Mouse (Mus musculus) urinary bladder, postnatal 10 days (tissue): Measurements from ENCODE around the gene Grm8.

Source experiments
- DNase-seq: peaks from one replicate; pipeline ENCODE4 v3.0.0; 2022; ENCODE audit warnings: low spot score

Gene Grm8

DNA sequence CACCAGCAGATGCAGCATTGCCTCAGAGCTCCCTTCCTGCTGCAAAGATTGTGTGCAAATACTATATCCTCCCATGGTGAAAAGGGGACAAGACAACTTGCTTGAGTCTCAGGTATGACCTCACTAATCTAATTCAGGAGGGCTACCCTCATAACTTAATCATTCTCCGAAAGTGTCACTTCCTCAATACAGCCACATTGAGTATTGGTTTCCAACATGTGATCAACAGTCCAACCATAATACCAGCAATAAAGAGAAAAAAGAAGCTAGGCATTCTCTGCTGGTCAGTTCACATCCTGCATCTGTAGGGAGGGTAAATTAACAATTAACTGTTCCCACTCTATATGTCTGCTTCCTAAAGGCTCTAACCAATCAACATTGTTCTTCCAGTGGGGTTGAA, 94.2 kb downstream of the Grm8 start:
- no peak for DNase-seq

DNA sequence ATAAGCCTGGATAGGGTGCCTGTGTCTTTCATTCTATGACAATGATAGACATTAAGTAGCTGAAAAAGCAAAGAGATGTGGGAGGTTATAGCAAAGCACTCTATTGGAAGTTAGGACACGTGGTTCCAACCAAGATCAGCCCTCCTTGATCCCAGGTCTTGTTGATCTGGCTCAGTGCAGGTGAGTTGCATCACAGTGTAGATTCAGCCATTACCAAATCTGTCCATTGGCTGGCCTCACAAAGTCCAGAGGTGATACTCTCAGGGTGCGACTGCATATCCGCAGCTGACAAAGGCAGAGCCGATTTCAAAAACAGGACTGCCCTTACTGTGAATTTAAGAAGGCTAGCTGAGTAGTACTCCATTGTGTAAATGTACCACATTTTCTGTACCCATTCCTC, 103.0 kb downstream of the Grm8 start:
- DNase-seq = no peak

DNA sequence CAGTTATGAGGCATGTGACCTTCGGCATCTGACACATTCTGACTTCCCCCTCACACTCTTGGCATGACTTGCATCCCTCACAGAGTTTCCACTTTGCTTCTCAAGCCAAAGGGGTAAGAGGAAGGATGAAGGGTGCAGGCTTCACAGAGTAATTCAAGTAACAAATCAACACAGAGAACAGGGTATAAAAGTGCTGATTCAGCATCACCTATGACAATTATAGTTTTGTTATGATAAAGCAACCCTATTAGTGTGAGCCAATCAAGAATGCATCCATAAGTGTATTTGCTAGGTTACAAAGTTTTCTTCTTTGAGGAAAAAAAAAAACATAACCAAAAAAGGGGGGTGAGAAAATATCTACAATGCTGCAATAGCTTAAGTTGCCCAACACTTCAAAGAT, 117.3 kb downstream of the Grm8 start:
- no peak for DNase-seq

DNA sequence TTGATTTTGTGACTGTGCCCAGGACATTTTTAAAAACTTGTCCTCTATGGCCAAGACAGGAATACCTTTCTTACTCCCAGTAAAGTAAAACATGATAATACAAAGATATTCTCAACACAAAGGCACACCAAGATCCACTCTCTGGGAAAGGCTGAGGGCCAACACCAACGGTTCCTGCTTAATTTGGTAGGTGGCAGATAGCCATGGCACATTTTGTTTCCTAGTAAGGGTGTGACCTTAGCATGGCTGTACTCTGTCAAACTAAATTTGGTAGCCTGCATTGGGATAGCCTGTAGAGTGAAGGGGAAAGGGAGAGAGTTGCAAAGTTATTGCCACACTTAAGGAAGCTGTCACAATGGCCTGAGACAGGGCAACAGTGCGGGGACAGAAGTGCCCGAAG, 128.0 kb downstream of the Grm8 start:
- no peak for DNase-seq

DNA sequence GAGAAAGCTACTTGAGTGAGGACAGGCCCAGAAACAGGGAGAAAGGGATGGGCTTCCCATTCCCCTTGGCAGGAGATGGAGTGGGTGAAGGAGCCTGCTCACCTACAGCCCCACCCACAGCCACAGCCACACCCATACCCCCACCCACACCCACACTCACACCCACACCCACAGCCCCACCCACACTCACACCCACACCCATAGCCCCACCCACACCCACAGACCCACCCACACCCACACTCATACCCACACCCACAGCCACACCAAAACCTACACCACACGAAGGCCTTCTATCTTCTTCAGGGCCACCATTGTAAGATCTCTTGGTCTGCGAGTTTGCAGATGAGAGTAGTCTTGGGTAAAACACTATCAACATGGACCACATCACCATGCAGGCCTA, 137.7 kb downstream of the Grm8 start:
- DNase-seq = no peak

DNA sequence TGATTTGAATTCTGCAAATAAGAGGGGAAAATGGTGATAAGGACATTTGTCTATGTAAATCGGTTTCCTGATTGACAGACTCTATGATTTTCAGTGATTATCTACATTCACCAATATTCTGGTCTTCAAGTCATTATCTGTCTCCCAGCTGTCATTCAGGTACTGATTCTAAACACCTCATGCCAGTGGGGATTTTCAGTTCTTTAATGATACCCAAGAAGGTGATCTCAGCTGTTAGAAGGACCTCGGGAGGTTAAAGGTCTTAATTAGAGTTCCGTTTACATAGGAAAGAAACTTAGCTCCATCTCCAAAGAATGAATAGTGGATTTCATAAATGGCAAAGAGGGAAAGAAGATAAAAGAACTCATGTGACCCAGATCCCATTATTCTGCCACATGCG, 143.7 kb downstream of the Grm8 start:
- no peak for DNase-seq

DNA sequence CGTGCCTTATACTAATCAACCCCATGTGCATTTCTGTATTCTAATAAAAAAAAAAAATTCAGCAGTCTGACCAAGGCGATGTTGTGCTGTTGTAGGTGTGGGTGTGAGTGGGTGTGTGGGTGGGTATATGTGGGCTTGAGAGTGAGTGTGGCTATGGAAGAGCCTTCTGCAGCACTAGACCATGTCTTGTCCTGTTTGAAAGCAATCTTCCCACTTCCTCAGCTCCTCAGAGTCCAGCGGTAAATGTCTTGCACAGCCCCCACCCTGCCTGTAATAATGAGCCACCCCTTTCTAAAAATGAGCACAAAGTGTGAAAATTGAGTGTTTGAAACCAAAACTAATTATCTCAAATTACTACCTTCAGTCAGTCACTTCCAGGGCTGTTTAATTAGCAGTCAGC, 152.4 kb downstream of the Grm8 start:
- DNase-seq = no peak

DNA sequence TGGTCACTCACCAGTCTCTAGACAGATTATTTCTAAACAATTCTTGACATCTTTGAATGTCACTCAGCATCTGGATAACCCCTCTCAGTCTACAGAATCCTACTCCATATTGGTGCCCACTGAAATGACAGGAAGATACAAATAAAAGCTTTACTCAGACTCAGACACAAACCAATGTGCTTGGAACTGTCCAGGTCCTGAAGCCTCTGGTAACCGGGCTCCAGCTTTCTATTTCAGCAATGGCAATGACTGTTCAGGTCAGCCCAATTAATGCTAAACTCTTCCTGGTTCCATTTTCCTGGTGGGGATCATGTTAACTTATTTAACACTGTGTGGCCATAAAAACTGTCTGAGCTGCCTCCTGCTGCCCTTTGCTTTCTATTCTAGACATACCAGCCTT, 153.0 kb downstream of the Grm8 start:
- DNase-seq = no peak

DNA sequence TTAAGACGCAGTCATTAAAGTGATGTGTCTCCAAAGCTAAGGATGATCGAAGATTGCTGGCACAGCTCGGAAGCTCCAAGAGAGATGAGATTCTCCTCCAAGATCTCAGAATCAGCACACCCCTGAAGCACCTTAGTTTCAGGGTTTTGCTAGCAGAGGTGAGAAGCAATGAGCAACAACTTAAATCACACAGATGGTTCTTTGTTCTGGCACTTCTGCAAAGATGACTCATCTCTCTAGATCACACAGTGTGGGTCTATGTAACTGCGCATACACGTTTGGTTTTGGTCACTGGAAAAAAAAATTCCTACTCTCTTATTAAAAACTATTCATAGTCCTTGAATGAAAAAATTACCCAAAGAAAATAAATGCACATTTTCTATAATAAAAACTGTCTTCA, 157.6 kb downstream of the Grm8 start:
- no peak for DNase-seq

DNA sequence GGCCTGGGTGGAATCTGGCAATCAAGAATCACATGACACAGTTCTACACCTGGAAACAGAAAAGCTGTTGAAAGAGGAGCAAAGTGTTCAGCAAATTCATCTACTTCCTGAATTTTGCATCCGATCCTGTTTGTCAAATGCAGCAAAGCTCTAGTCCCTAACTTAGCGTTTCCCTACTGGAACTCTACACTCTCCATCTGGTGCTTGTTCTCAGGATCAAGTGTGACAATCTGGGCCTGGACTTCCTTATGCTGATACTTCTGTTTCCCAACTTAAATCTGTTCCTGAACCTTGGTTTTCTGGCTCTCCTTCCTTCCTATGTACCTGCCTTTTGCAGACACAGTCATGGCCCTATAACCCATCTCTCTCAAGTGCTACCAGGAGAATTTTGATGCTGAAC, 166.1 kb downstream of the Grm8 start:
- DNase-seq = no peak

DNA sequence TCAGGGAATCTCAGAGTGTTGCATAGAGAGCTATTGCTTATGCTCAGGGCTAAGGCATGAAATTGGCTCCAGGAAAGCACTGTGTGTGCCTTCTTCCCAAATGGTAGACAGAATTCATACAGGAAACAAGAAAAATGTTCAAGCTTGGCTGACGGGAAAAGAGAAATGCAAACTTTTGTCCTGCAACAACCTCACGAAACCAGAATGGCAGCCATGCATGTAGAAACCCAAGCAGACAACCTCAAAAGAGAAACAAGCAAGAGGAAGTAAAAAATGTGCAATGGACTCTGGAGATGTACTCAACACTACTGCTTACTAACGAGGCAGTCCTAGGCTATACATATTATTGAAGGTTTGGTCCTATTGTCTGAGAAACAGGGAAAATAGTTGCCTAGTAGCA, 167.9 kb downstream of the Grm8 start:
- DNase-seq = no peak

DNA sequence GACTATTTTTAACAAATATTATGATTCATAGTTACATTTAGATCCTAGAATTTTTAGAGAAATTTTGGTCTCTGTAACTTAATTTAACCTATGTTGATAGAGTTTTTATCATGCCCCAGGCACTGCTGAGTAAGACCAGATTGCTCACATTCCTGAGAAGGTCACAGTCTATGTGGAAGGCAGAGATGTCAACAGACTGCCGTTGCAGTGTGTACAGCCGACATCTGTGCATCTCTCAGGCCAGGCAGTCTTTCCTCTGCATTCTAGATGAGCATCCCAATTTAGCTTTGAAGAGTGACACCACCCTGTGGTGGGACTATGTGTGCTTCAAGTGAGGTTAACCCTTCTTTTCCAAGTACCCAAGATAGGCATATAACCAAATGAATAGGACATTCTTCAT, 169.7 kb downstream of the Grm8 start:
- no peak for DNase-seq

DNA sequence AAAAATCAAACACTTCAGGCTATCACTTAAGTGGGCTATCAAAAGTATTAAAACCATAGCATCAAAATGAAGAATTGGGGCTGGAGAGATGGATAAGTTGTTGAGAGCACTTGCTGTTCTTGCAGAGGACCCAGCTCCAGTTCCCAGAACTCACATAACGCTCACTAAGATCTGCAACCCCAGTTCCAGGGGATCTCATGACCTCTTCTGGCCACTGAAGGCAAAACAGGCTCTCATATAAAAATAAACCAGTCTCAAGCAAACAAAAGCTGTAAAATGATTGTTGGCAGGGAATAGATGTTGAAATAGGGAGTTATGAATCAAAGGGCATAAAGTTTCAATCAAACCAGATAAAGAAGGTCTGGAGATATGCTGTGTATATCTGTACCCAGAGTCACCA, 171.1 kb downstream of the Grm8 start:
- no peak for DNase-seq

DNA sequence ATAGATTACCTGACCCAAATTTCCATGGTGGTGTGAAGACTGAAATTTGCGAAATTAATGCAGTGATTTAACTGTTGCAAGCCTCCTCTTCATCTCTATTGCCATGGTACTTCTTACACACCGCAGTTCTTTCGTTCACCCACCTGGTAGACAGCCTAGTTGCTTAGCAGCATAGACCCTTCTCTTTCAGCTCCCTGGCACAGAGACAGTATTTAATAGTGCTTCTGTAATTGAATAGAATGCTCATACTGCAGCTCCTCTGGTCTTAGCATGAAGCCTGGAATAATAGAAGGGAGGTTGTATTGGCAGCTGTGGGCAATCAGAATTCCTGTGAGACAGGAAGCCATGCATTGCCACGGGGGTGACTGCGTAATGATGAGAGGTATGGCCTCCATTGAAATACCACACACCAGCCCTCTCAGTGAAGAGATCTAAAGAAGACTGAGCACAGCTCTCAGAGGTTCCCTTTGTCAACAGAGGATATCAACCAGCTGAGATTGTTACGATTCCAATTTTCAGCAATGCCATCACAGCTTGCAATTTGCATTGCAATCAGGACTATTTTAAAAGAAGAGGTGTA, 178.6 kb downstream of the Grm8 start:
- DNase-seq = no peak

DNA sequence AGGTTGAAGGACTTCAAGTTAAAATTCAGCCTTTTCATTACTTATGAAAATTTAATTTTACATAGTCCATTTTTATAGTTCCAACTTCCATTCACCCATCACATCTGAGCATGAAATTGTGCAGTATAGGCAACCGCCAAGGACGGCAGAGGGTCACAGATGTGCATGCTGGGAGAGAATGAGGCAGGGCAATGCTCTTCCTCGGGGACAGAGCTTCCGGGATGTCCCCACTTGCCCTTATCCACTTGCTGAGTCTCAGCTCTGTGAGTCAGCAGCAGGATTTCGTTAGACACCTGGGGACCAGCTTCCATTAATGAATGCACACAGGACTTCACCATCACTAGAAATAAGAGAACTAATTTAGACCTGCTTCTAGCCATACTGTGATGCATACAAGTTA, 183.5 kb downstream of the Grm8 start:
- no peak for DNase-seq

DNA sequence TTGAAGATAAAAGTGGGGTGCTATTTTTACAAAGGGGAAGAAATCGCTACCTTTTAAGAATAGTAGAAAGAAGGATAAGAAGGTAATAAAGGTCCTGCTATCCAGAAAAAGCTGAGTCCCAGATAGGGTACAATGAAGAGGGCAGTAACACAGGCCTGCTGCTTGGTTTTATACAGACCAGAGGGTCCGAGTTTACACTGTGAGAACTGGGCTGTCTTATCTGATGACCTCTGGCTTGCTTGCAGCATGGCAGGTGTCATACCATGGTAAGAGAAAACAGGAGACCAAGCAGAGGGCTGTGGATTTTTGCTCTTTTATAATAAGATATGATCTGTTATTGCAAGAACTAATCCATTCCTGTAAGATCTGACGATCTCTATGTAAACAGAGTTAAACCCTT, 206.9 kb downstream of the Grm8 start:
- no peak for DNase-seq

DNA sequence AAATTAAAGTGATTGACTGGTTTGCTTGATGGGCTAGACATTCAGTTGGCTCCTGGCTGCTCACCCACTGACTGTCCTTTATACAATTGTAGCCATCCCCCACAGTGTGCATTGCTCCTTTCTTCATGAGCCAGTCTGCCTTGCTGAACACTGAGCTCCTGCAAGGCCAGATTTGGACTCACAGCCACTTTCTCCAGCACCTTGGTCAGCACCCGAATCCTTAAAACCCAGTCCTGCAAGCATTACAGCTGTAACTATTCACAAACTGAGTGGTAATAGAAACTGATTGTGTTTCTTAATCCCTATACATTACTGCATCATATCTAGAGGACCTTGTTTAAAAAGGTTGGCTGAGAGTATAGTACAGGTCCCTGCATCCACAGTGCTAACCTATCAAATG, 221.7 kb downstream of the Grm8 start:
- DNase-seq = no peak

DNA sequence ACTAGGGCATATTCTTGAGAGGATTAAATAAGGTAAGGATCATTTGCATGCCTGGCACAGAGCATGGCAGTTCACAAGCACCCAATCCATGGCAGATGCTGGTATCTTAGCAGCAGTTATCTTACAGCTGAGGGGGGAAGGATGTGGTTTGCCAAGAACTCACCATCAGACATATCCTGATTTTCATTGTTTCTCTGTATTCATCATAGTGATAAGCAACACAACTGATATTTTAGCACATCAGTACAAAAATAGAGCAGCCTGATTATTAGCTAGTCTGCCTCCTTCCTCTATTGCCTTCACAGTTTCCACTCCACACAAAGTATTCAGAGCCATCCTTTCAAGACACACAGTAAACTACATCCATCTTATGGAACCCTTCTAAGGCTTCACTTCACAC, 230.6 kb downstream of the Grm8 start:
- no peak for DNase-seq

DNA sequence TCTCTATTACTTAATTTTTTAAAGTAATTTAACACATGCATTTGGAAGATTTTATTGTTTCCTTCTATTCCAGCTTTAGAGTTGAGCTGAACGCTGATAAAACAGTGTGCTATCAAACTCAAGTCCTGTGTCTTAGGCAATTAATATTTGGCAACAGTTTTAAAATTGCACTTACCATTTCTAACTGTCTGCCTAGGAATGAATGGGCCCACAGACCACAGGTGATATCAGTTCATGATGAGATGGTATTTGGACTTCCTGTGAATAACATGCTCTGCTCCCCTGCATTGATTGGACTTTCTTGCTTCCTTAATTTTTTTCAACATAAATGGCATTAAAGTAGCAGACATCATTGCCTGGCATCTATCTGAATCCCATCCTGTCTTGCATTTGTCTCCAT, 232.8 kb downstream of the Grm8 start:
- DNase-seq = no peak

DNA sequence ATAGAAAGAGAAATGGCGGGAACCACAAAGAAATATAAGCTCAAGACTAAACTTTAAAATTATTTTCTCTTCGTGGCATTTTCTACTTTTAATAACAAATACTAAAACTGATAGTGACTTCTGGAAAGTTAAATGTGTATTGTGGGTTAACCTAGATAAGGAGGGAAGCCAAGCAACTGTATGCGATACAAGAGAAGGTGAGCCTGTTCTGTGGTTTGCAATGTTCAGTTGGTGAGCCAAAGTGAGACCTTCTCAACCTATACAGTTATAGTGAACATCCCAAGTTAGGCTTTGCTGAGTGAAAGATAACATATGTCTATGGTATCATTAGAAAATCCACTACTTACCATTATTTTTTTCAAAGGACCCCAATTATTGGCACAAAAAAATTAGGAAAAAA, 233.6 kb downstream of the Grm8 start:
- DNase-seq = no peak

DNA sequence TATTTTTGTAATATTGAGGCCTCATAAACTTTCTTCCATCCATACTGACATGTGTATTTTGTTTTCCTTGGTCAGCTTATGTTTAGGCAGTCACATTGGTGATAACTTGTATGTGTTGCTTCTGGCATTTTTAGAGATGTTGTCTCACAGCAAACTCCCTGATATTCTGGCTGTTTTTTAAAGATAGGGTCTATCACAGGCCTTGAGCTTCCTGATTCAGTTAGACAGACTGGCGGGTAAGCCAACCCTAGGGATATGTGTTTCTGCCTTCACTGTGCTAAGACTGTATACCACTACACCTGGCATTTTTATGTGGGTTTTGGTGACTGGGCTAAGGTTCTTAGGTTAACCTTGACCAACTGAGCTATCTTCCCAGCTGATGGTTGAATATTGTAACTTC, 239.8 kb downstream of the Grm8 start:
- DNase-seq = no peak

DNA sequence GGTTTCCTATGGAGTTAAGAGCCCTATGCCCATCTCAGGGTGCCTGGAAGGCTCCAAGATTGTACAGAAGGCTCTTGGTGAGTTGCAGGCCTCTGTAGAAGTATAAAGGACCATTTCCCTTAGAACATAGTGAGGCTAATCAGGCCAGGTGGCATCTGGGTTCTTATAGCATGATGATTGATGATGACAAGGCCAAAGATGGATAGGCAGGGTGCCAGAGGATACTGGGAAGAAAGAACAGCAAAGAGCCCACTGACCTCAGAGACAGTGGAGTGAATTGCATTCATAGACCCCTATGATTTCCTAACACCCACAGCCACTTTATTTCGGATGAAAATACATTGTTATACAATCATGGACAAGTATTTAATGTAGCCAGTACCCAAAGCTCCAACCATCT, 242.1 kb downstream of the Grm8 start:
- no peak for DNase-seq

DNA sequence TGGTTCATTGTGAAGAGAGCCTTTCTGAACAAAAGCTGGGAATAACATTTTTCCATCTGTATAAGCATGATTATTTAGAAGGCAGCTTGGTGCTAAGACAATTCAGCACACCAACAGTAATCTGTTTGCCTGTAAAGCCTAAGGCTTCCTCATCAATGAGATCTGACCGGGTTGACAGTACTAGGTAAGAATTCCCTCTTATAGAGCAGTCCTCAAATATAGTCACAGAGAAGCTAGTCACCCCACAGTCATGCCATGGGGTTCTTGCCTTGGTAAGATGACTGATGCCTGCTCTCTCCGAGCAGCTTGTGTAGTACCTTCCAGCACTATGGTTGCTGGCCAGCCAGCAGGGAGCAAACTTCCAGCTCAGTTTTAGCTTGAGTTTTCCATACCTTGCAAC, 246.6 kb downstream of the Grm8 start:
- no peak for DNase-seq

DNA sequence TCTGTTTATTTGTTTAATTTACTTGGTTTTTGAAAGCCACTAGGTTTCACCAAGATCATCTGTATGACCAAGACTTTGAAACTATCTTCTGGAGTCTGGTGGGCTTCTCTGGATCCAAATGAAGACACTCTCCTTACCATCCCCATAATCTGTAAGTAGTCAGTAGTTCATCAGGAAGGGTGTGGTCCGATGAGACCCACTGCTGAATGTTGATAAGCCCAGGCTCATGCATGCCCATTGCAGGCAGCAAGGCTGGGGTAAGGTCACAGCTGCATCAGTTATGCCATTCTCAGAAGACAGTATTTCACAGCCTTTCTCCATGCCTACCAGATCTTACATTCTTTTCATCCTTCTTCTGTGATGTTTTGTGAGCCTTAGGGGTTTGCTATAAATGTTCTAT, 247.1 kb downstream of the Grm8 start:
- no peak for DNase-seq

DNA sequence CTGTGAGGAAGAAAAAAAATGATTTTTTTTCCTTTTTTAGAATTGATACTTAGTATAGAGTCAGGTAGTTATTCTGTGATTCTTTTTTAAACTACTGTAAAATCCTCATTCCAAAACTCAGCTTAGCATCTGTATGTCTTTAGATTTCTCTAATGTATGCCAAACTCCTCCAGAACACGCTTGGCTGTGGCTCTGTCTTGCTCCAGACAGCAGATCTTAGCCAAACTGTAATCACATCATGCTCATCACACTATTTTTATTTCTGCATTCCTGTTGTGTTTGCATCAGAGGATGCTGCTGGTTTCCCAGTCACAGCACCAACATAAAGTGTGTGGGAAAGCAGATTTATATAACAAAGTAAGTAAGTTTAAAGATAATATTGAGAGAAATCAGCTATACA, 249.2 kb downstream of the Grm8 start:
- DNase-seq = no peak
